Mouse (Mus musculus) adrenal gland, adult 2 months (tissue): ENCODE measurements around the gene Fgfrl1. TPM values are rescaled to one million over a fixed set of nuclear protein-coding genes. Genes with fewer than 3 reads are reported as not detected.
"Not testable (repeated sequence)": the region's sequence is repeated elsewhere in the genome, so short reads cannot be mapped to it uniquely, and the experiment has no call there.

Experiments used
- DNase-seq: peaks from one replicate; pipeline ENCODE4 v3.0.0; 2021
- polyA plus RNA-seq: library from polyadenylated mRNA; depleted of rRNA; stranded (reverse); fragments of >200 nt; gene quantifications from 2 replicates; pipeline ENCODE4 v1.2.3, GENCODE M21; 2012; rRNA removed
- total RNA-seq, 2 experiments: library from RNA; stranded (reverse); gene quantifications; 2 replicates each; pipeline ENCODE4 v1.2.3; 2021

Gene Fgfrl1
- total and polyA plus RNA-seq, 3 experiments, result 21.5 to 72.1 (median 48.5) TPM

GRCm38 (mm10) chr5:108751258-108751657 lies 59.1 kb downstream of the Fgfrl1 start:
- DNase-seq, result not testable (repeated sequence)

Other genes starting within 250 kb of the Fgfrl1 start
- gene Mfsd7a, start 243.5 kb upstream of the Fgfrl1 start, total RNA-seq, result 1 to 10 TPM; 1.0 TPM
- gene Mfsd7a, start 243.5 kb upstream of the Fgfrl1 start, polyA plus RNA-seq, result 3.0 TPM in 2 replicates
- 10 to 100 TPM; 31.8 to 50.9 TPM for gene Pcgf3, start 231.2 kb upstream of the Fgfrl1 start, total RNA-seq
- gene Pcgf3, start 231.2 kb upstream of the Fgfrl1 start, polyA plus RNA-seq, result 5.2 and 8.4 TPM in 2 replicates
- 1 to 10 TPM; 2.0 to 3.7 TPM for gene Cplx1, start 142.4 kb upstream of the Fgfrl1 start, total RNA-seq
- 0.83 and 1.6 TPM in 2 replicates for gene Cplx1, start 142.4 kb upstream of the Fgfrl1 start, polyA plus RNA-seq
- 10 to 100 TPM; 86.4 to 87.1 TPM for gene Gak, start 62.6 kb upstream of the Fgfrl1 start, total RNA-seq
- 72.8 and 87.2 TPM in 2 replicates for gene Gak, start 62.6 kb upstream of the Fgfrl1 start, polyA plus RNA-seq
- 10 to 100 TPM; 25.7 to 28.5 TPM for gene Tmem175, start 62.6 kb upstream of the Fgfrl1 start, total RNA-seq
- 50.2 and 61.8 TPM in 2 replicates for gene Tmem175, start 62.6 kb upstream of the Fgfrl1 start, polyA plus RNA-seq
- 10 to 100 TPM; 15.5 to 16.3 TPM for gene Idua, start 32.1 kb upstream of the Fgfrl1 start, total RNA-seq
- gene Idua, start 32.1 kb upstream of the Fgfrl1 start, polyA plus RNA-seq, result 41.7 and 42.6 TPM in 2 replicates
- gene Dgkq, start 22.7 kb upstream of the Fgfrl1 start, total RNA-seq, result 10 to 100 TPM; 13.6 to 20.7 TPM
- gene Dgkq, start 22.7 kb upstream of the Fgfrl1 start, polyA plus RNA-seq, result 20.8 and 22.0 TPM in 2 replicates
- under 1 TPM; 0.21 to 0.81 TPM for gene Slc26a1, start 16.8 kb upstream of the Fgfrl1 start, total RNA-seq
- gene Slc26a1, start 16.8 kb upstream of the Fgfrl1 start, polyA plus RNA-seq, result 0.21 and 0.85 TPM in 2 replicates
- not detected for gene Rnf212, start 82.6 kb downstream of the Fgfrl1 start, total RNA-seq
- gene Rnf212, start 82.6 kb downstream of the Fgfrl1 start, polyA plus RNA-seq, result not detected in 2 replicates
- not detected for gene Tmed11, start 103.0 kb downstream of the Fgfrl1 start, total RNA-seq
- not detected in 2 replicates for gene Tmed11, start 103.0 kb downstream of the Fgfrl1 start, polyA plus RNA-seq
- gene Vmn2r8, start 116.5 kb downstream of the Fgfrl1 start, total RNA-seq, result not detected
- not detected in 2 replicates for gene Vmn2r8, start 116.5 kb downstream of the Fgfrl1 start, polyA plus RNA-seq
- not detected for gene Vmn2r9, start 160.2 kb downstream of the Fgfrl1 start, total RNA-seq
- gene Vmn2r9, start 160.2 kb downstream of the Fgfrl1 start, polyA plus RNA-seq, result not detected in 2 replicates